Mouse (Mus musculus): Measurements from ENCODE around the gene Cdc6. TPM values are rescaled to one million over a fixed set of nuclear protein-coding genes. Genes with fewer than 3 reads are reported as not detected.

Gene Cdc6
- polyA plus RNA-seq, 1 experiment from 2014 or later: 7.0 TPM

GRCm38 (mm10) chr11:98968716-98969495 lies 61.3 kb downstream of the Cdc6 start:
- ATAC-seq (ENCODE audit: low FRiP score, low TSS enrichment) (no peak), DNase-seq (ENCODE audit: low spot score) (peak; percentile 30)
- Histone ChIP-seq H3K4me2 (replicated peaks; ENCODE audit: low read depth) (no peak overlapping the region), H3K27me3 (ENCODE audit: control insufficient read depth, insufficient read depth, low read length) (no peaks in the 10 kb centered on the region), H3K36me3 (ENCODE audit: control insufficient read depth, insufficient read depth, low read length) (peaks cover 24% of the 10 kb centered on the region), H3K4me1 (replicated peaks; ENCODE audit: control insufficient read depth, insufficient read depth) (peaks cover 35% of the 10 kb centered on the region), H3K9me3 (ENCODE audit: control insufficient read depth, low read length) (no peaks in the 10 kb centered on the region), H3K27ac (replicated peaks) (peak overlapping the region; percentile 36), H3K4me3 (ENCODE audit: low read depth, low read length) (no peak overlapping the region), H3K9ac (ENCODE audit: low read length) (no peak overlapping the region)
- 15% methylated on average over 19 of the region's 20 CpGs for WGBS
- TF ChIP-seq CTCF (IDR thresholded peaks at IDR 0.05; ENCODE audit: low read depth) (no peak), EP300 (optimal IDR thresholded peaks at IDR 0.05) (no peak)

GRCm38 (mm10) chr11:98969496-98969927 lies 61.9 kb downstream of the Cdc6 start:
- DNase-seq (ENCODE audit: low spot score) (peak; percentile 20), ATAC-seq (ENCODE audit: low FRiP score, low TSS enrichment) (no peak)
- Histone ChIP-seq H3K4me1 (replicated peaks; ENCODE audit: control insufficient read depth, insufficient read depth) (peaks cover 31% of the 10 kb centered on the region), H3K9ac (ENCODE audit: low read length) (no peak overlapping the region), H3K4me2 (replicated peaks; ENCODE audit: low read depth) (no peak overlapping the region), H3K27ac (replicated peaks) (0 out of 2 replicates have a peak overlapping the region, but pooled peaks have one; percentile 41), H3K27me3 (ENCODE audit: control insufficient read depth, insufficient read depth, low read length) (no peaks in the 10 kb centered on the region), H3K36me3 (ENCODE audit: control insufficient read depth, insufficient read depth, low read length) (peaks cover 28% of the 10 kb centered on the region), H3K4me3 (ENCODE audit: low read depth, low read length) (no peak overlapping the region), H3K9me3 (ENCODE audit: control insufficient read depth, low read length) (no peaks in the 10 kb centered on the region)
- WGBS: 38% methylated on average over 17 of the region's 17 CpGs
- TF ChIP-seq EP300 (optimal IDR thresholded peaks at IDR 0.05) (no peak), CTCF (IDR thresholded peaks at IDR 0.05; ENCODE audit: low read depth) (0 out of 2 replicates have a peak, but pooled peaks have one; percentile 1)

- no peak overlapping the region for H3K27ac ChIP-seq (replicated peaks)
- WGBS: 73% methylated on average over 29 of the region's 29 CpGs
- H3K9me3 ChIP-seq (ENCODE audit: control insufficient read depth, low read length): no peaks in the 10 kb centered on the region
- no peak overlapping the region for H3K4me2 ChIP-seq (replicated peaks; ENCODE audit: low read depth)
- H3K36me3 ChIP-seq (ENCODE audit: control insufficient read depth, insufficient read depth, low read length): peaks cover 28% of the 10 kb centered on the region
- H3K27me3 ChIP-seq (ENCODE audit: control insufficient read depth, insufficient read depth, low read length): no peaks in the 10 kb centered on the region
- TF ChIP-seq EP300 (optimal IDR thresholded peaks at IDR 0.05) (no peak), CTCF (IDR thresholded peaks at IDR 0.05; ENCODE audit: low read depth) (no peak)
- no peak overlapping the region for H3K4me3 ChIP-seq (ENCODE audit: low read depth, low read length)
- H3K4me1 ChIP-seq (replicated peaks; ENCODE audit: control insufficient read depth, insufficient read depth): peaks cover 24% of the 10 kb centered on the region
- no peak for ATAC-seq (ENCODE audit: low FRiP score, low TSS enrichment)
- peak; percentile 23 for DNase-seq (ENCODE audit: low spot score)
- H3K9ac ChIP-seq (ENCODE audit: low read length): no peak overlapping the region
Measured at GRCm38 (mm10) chr11:98970191-98970925, 62.8 kb downstream of the Cdc6 start.

- peaks cover 28% of the 10 kb centered on the region for H3K36me3 ChIP-seq (ENCODE audit: control insufficient read depth, insufficient read depth, low read length)
- WGBS: 65% methylated on average over 23 of the region's 23 CpGs
- 0 out of 2 replicates have a peak overlapping the region, but pooled peaks have one; percentile 13 for H3K27ac ChIP-seq (replicated peaks)
- H3K9ac ChIP-seq (ENCODE audit: low read length): no peak overlapping the region
- no peak for TF ChIP-seq EP300 (optimal IDR thresholded peaks at IDR 0.05)
- TF ChIP-seq CTCF (IDR thresholded peaks at IDR 0.05; ENCODE audit: low read depth): no peak
- ATAC-seq (ENCODE audit: low FRiP score, low TSS enrichment) (no peak), DNase-seq (ENCODE audit: low spot score) (peak; percentile 41)
- peaks cover 17% of the 10 kb centered on the region for H3K4me1 ChIP-seq (replicated peaks; ENCODE audit: control insufficient read depth, insufficient read depth)
- no peak overlapping the region for H3K4me2 ChIP-seq (replicated peaks; ENCODE audit: low read depth)
- H3K27me3 ChIP-seq (ENCODE audit: control insufficient read depth, insufficient read depth, low read length): no peaks in the 10 kb centered on the region
- no peak overlapping the region for H3K4me3 ChIP-seq (ENCODE audit: low read depth, low read length)
- no peaks in the 10 kb centered on the region for H3K9me3 ChIP-seq (ENCODE audit: control insufficient read depth, low read length)
Measured at GRCm38 (mm10) chr11:98971316-98972031, 63.9 kb downstream of the Cdc6 start.

- ATAC-seq (ENCODE audit: low FRiP score, low TSS enrichment): peak; percentile 41; the same call in 1 of the 2 replicates
- WGBS: 52% methylated on average over 9 of the region's 9 CpGs
- peaks cover 24% of the 10 kb centered on the region for H3K36me3 ChIP-seq (ENCODE audit: control insufficient read depth, insufficient read depth, low read length)
- H3K4me2 ChIP-seq (replicated peaks; ENCODE audit: low read depth): no peak overlapping the region
- peak; percentile 88 for DNase-seq (ENCODE audit: low spot score)
- no peaks in the 10 kb centered on the region for H3K9me3 ChIP-seq (ENCODE audit: control insufficient read depth, low read length)
- no peak for TF ChIP-seq EP300 (optimal IDR thresholded peaks at IDR 0.05)
- TF ChIP-seq CTCF (IDR thresholded peaks at IDR 0.05; ENCODE audit: low read depth): peak; percentile 93
- peaks cover 12% of the 10 kb centered on the region for H3K4me1 ChIP-seq (replicated peaks; ENCODE audit: control insufficient read depth, insufficient read depth)
- no peak overlapping the region for H3K4me3 ChIP-seq (ENCODE audit: low read depth, low read length)
- H3K27me3 ChIP-seq (ENCODE audit: control insufficient read depth, insufficient read depth, low read length): no peaks in the 10 kb centered on the region
- no peak overlapping the region for H3K27ac ChIP-seq (replicated peaks)
- no peak overlapping the region for H3K9ac ChIP-seq (ENCODE audit: low read length)
Measured at GRCm38 (mm10) chr11:98972215-98972614, 64.6 kb downstream of the Cdc6 start.
